ENCODE assay signal across 14 mouse cellular contexts in the genomic region with DNA sequence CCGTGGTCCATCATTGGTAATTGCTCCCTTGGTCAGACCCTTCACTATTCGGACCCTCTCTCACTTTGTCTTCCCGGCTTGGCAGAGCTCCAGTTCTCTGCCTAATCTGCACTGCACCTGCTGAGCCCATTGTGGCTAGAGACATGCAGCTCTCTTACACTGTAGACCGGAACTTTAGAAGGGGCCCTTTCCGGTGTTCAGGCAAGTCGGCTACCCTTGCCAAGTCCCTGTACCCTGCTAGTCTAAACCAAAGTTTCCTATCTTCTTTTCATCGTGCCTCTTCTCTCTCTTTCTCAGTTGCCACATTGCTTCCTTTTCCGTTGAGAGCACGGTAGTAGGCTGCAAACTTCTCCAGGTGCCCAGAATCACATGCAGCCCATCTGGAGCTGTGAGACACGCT.
DNase-seq lines count a peak whose midpoint lies in the region; ATAC-seq lines count a peak whose summit lies in the region.
"Had no signal": no experiment of that assay in that cellular context is flagged by ENCODE, and none has a peak within 500 bp of the region (broad histone marks: within the 10 kb centered on the region; RNA-seq: fewer than 3 reads in every experiment).

No protein-coding gene starts in this region.

- no peak overlapping the region for H3K4me3 ChIP-seq in forebrain, embryonic 14.5 days (ENCODE audit: low read depth, low read length)
- no peak overlapping the region for H3K4me3 ChIP-seq in forebrain, embryonic 16.5 days (replicated peaks; ENCODE audit: low read length)

- no peaks in the 10 kb centered on the region for H3K36me3 ChIP-seq in forebrain, embryonic 14.5 days (ENCODE audit: control insufficient read depth, insufficient read depth, low read length)
- H3K36me3 ChIP-seq in forebrain, embryonic 16.5 days (ENCODE audit: control insufficient read depth, insufficient read depth), result no peaks in the 10 kb centered on the region

- DNase-seq in forebrain, embryonic 14.5 days (ENCODE audit: low spot score), result peak; percentile 13
- peak; percentile 8 to 23 for DNase-seq in spleen, postnatal 36 days (ENCODE audit: low spot score in 2 of 2)
- no peak for DNase-seq in spleen, postnatal 14 days (ENCODE audit: low spot score in 2 of 2)
- peak; percentile 60 for DNase-seq in thymus, postnatal 4 days
- no peak for DNase-seq in layer of hippocampus, adult 9-10 months (ENCODE audit: low spot score)
- no peak for DNase-seq in frontal cortex, postnatal 10 days (ENCODE audit: low spot score in 2 of 2)
- DNase-seq: adrenal gland, postnatal 36 days; cerebellum, adult 8-10 months; kidney, postnatal 14 days; lung, adult 2 months had no signal

- H3K4me1 ChIP-seq in forebrain, embryonic 14.5 days (ENCODE audit: control insufficient read depth, insufficient read depth, low read length), result peaks cover 4% of the 10 kb centered on the region
- no peaks in the 10 kb centered on the region for H3K4me1 ChIP-seq in forebrain, embryonic 16.5 days (replicated peaks; ENCODE audit: control insufficient read depth, insufficient read depth, low read length)

- 36% methylated on average over 10 of the region's 10 CpGs for WGBS in forebrain, embryonic 14.5 days
- 40% methylated on average over 10 of the region's 10 CpGs for WGBS in forebrain, embryonic 16.5 days

- no peak overlapping the region for H3K4me2 ChIP-seq in forebrain, embryonic 14.5 days (ENCODE audit: low read length)
- no peak overlapping the region for H3K4me2 ChIP-seq in forebrain, embryonic 16.5 days (ENCODE audit: low read length)

- ATAC-seq in forebrain, embryonic 14.5 days, result peak; percentile 37; the same call in 1 of the 2 replicates
- ATAC-seq in forebrain, embryonic 16.5 days, result no peak
- ATAC-seq in megakaryocyte, adult 5-6 weeks (ENCODE audit: poor library complexity, severe bottlenecking), result peak; percentile 61
- ATAC-seq: hindbrain, postnatal 0 days had no signal

- H3K27me3 ChIP-seq in forebrain, embryonic 14.5 days (replicated peaks; ENCODE audit: control insufficient read depth, insufficient read depth, low read length), result no peaks in the 10 kb centered on the region
- H3K27me3 ChIP-seq in forebrain, embryonic 16.5 days (replicated peaks; ENCODE audit: control insufficient read depth, insufficient read depth, low read length), result no peaks in the 10 kb centered on the region
- H3K27me3 ChIP-seq: CH12.LX had no signal

- H3K9me3 ChIP-seq in forebrain, embryonic 14.5 days (replicated peaks; ENCODE audit: control insufficient read depth, low read length), result no peaks in the 10 kb centered on the region
- no peaks in the 10 kb centered on the region for H3K9me3 ChIP-seq in forebrain, embryonic 16.5 days (ENCODE audit: control insufficient read depth, low read length)

- no peak overlapping the region for H3K9ac ChIP-seq in forebrain, embryonic 14.5 days (ENCODE audit: low read length)
- H3K9ac ChIP-seq in forebrain, embryonic 16.5 days (replicated peaks; ENCODE audit: low read depth, low read length), result no peak overlapping the region

- H3K27ac ChIP-seq in forebrain, embryonic 14.5 days (ENCODE audit: low read depth, low read length), result no peak overlapping the region
- H3K27ac ChIP-seq in forebrain, embryonic 16.5 days (ENCODE audit: low read length), result no peak overlapping the region
- H3K27ac ChIP-seq: hindbrain, postnatal 0 days had no signal

Comparison
In these comparisons a context has a peak if more than half of its experiments do, and no peak if none do; other contexts are left out.
1. DNase-seq: peak in forebrain, embryonic 14.5 days (single experiment), spleen, postnatal 36 days (2 of 2) and thymus, postnatal 4 days (single experiment); none in spleen, postnatal 14 days (0 of 2), layer of hippocampus, adult 9-10 months (single experiment) and frontal cortex, postnatal 10 days (0 of 2).